Mouse (Mus musculus): ENCODE results near the gene Atp8b2. TPM values are rescaled to one million over a fixed set of nuclear protein-coding genes. Genes with fewer than 3 reads are reported as not detected.

Gene Atp8b2
- total RNA-seq, 2 experiments from 2014 or later = 112 to 129 TPM

- Histone ChIP-seq H3K27ac (no peak overlapping the region), H3K4me3 (no peak overlapping the region)
- no peak for TF ChIP-seq CTCF (IDR thresholded peaks at IDR 0.05)
- intact Hi-C loops (cut with DNase I) = no loop called here
- no peak for DNase-seq (ENCODE audit: extremely low spot score in 1 of 2, low spot score in 2 of 2)
These were observed 13.6 kb upstream of the Atp8b2 start for GRCm38 (mm10) chr3:89976859-89977258.

- no peak for DNase-seq (ENCODE audit: extremely low spot score in 1 of 2, low spot score in 2 of 2)
- TF ChIP-seq CTCF (IDR thresholded peaks at IDR 0.05) = no peak
- Histone ChIP-seq H3K4me3 (no peak overlapping the region), H3K27ac (no peak overlapping the region)
- intact Hi-C loops (cut with DNase I) = no loop called here
These were observed 5.2 kb upstream of the Atp8b2 start for GRCm38 (mm10) chr3:89968509-89968908.

GRCm38 (mm10) chr3:89966946-89967345 lies 3.6 kb upstream of the Atp8b2 start:
- Histone ChIP-seq H3K4me3 (no peak overlapping the region), H3K27ac (no peak overlapping the region)
- TF ChIP-seq CTCF (IDR thresholded peaks at IDR 0.05) = peak; percentile 53
- DNase-seq (ENCODE audit: extremely low spot score in 1 of 2, low spot score in 2 of 2) = no peak
- intact Hi-C loops (cut with DNase I) = no loop called here

- intact Hi-C loops (cut with DNase I) = no loop called here
- no peak for TF ChIP-seq CTCF (IDR thresholded peaks at IDR 0.05)
- Histone ChIP-seq H3K27ac (no peak overlapping the region), H3K4me3 (no peak overlapping the region)
- DNase-seq (ENCODE audit: extremely low spot score in 1 of 2, low spot score in 2 of 2) = no peak
These were observed 2.7 kb upstream of the Atp8b2 start for GRCm38 (mm10) chr3:89965972-89966371.

- no peak overlapping the region for H3K27ac ChIP-seq
- no peak overlapping the region for H3K4me3 ChIP-seq
- TF ChIP-seq CTCF (IDR thresholded peaks at IDR 0.05) = no peak
- intact Hi-C loops (cut with DNase I) = no loop called here
- no peak for DNase-seq (ENCODE audit: extremely low spot score in 1 of 2, low spot score in 2 of 2)
These were observed 2.2 kb upstream of the Atp8b2 start for GRCm38 (mm10) chr3:89965557-89965956.

- DNase-seq (ENCODE audit: extremely low spot score in 1 of 2, low spot score in 2 of 2) = peak; percentile 69 to 71
- H3K27ac ChIP-seq = peak overlapping the region; percentile 86
- intact Hi-C loops (cut with DNase I) = loop anchor here (2.0 kb wide), 1 partner anchor 35 kb away; the partner anchor contains the start of gene Hax1
- peak overlapping the region; percentile 56 for H3K4me3 ChIP-seq
- peak; percentile 95 for TF ChIP-seq CTCF (IDR thresholded peaks at IDR 0.05)
These were observed 825 bp upstream of the Atp8b2 start for GRCm38 (mm10) chr3:89963926-89964739.

GRCm38 (mm10) chr3:89962751-89963220 lies 522 bp downstream of the Atp8b2 start:
- intact Hi-C loops (cut with DNase I) = loop anchor here (2.0 kb wide), 1 partner anchor 36 kb away; the partner anchor contains the start of gene Hax1
- no peak for TF ChIP-seq CTCF (IDR thresholded peaks at IDR 0.05)
- Histone ChIP-seq H3K4me3 (peak overlapping the region; percentile 56), H3K27ac (peak overlapping the region; percentile 86)
- DNase-seq (ENCODE audit: extremely low spot score in 1 of 2, low spot score in 2 of 2) = peak in 1 of 2 experiments; percentile 50

- no peak for TF ChIP-seq CTCF (IDR thresholded peaks at IDR 0.05)
- Histone ChIP-seq H3K27ac (peak overlapping the region; percentile 86), H3K4me3 (peak overlapping the region; percentile 56)
- no peak for DNase-seq (ENCODE audit: extremely low spot score in 1 of 2, low spot score in 2 of 2)
- intact Hi-C loops (cut with DNase I) = loop anchor here (2.0 kb wide), 1 partner anchor 37 kb away; the partner anchor contains the start of gene Hax1
These were observed 1.1 kb downstream of the Atp8b2 start for GRCm38 (mm10) chr3:89962059-89962750.

- peak overlapping the region; percentile 86 for H3K27ac ChIP-seq
- DNase-seq (ENCODE audit: extremely low spot score in 1 of 2, low spot score in 2 of 2) = no peak
- intact Hi-C loops (cut with DNase I) = loop anchor here (2.0 kb wide), 2 partner anchors 91 to 117 kb away; partner anchors contain the start of gene Ubap2l
- peak overlapping the region; percentile 77; the same call in 1 of the 2 replicates for H3K4me3 ChIP-seq
- TF ChIP-seq CTCF (IDR thresholded peaks at IDR 0.05) = no peak
These were observed 1.9 kb downstream of the Atp8b2 start for GRCm38 (mm10) chr3:89961436-89961835.

- Histone ChIP-seq H3K27ac (peak overlapping the region; percentile 93), H3K4me3 (peak overlapping the region; percentile 77)
- intact Hi-C loops (cut with DNase I) = loop anchor here (2.0 kb wide), 2 partner anchors 92 to 118 kb away; partner anchors contain the start of gene Ubap2l
- peak; percentile 95 for DNase-seq (ENCODE audit: extremely low spot score in 1 of 2, low spot score in 2 of 2)
- TF ChIP-seq CTCF (IDR thresholded peaks at IDR 0.05) = no peak
These were observed 2.8 kb downstream of the Atp8b2 start for GRCm38 (mm10) chr3:89960469-89960868.

- Histone ChIP-seq H3K4me3 (peak overlapping the region; percentile 77), H3K27ac (peak overlapping the region; percentile 93)
- TF ChIP-seq CTCF (IDR thresholded peaks at IDR 0.05) = no peak
- intact Hi-C loops (cut with DNase I) = no loop called here
- DNase-seq (ENCODE audit: extremely low spot score in 1 of 2, low spot score in 2 of 2) = peak in 1 of 2 experiments; percentile 51
These were observed 3.9 kb downstream of the Atp8b2 start for GRCm38 (mm10) chr3:89959435-89959834.

- Histone ChIP-seq H3K27ac (no peak overlapping the region), H3K4me3 (no peak overlapping the region)
- DNase-seq (ENCODE audit: extremely low spot score in 1 of 2, low spot score in 2 of 2) = no peak
- intact Hi-C loops (cut with DNase I) = no loop called here
- no peak for TF ChIP-seq CTCF (IDR thresholded peaks at IDR 0.05)
These were observed 5.4 kb downstream of the Atp8b2 start for GRCm38 (mm10) chr3:89957880-89958279.
